Mouse (Mus musculus) layer of hippocampus, adult 11-12 months (tissue): ENCODE measurements around the gene Tmem88b.
A peak's percentile ranks its signal among the peaks of the same experiment; 100 is the strongest.
"Not testable (repeated sequence)": the region's sequence is repeated elsewhere in the genome, so short reads cannot be mapped to it uniquely, and the experiment has no call there.

Experiments used
- DNase-seq: peaks from one replicate; pipeline ENCODE4 v3.0.0; 2022; ENCODE audit warnings: low spot score

Gene Tmem88b

GRCm38 (mm10) chr4:155760613-155761355, 24.9 kb downstream of the Tmem88b start, which contains the start of gene Atad3a:
Gene Atad3a (minus strand): TSS chr4:155761093.
- peak; percentile 96 for DNase-seq

- no peak for DNase-seq
Observed at GRCm38 (mm10) chr4:155759862-155760612, 25.6 kb downstream of the Tmem88b start.

GRCm38 (mm10) chr4:155757011-155757410, 28.7 kb downstream of the Tmem88b start:
- DNase-seq = no peak

- DNase-seq = no peak
Observed at GRCm38 (mm10) chr4:155746575-155747490, 38.8 kb downstream of the Tmem88b start.

- no peak for DNase-seq
Observed at GRCm38 (mm10) chr4:155746036-155746548, 39.6 kb downstream of the Tmem88b start.

- DNase-seq = no peak
Observed at GRCm38 (mm10) chr4:155745136-155745535, 40.5 kb downstream of the Tmem88b start.

GRCm38 (mm10) chr4:155744474-155744873, 41.2 kb downstream of the Tmem88b start:
- no peak for DNase-seq

- no peak for DNase-seq
Observed at GRCm38 (mm10) chr4:155742684-155743083, 43.0 kb downstream of the Tmem88b start.

- not testable (repeated sequence) for DNase-seq
Observed at GRCm38 (mm10) chr4:155740681-155741080, 45.0 kb downstream of the Tmem88b start.

- DNase-seq = no peak
Observed at GRCm38 (mm10) chr4:155739741-155740636, 45.7 kb downstream of the Tmem88b start.

GRCm38 (mm10) chr4:155739152-155739551, 46.5 kb downstream of the Tmem88b start:
- DNase-seq = no peak

GRCm38 (mm10) chr4:155738262-155738661, 47.4 kb downstream of the Tmem88b start:
- DNase-seq = no peak

- DNase-seq = no peak
Observed at GRCm38 (mm10) chr4:155736421-155736820, 49.3 kb downstream of the Tmem88b start.

GRCm38 (mm10) chr4:155735788-155736187, 49.9 kb downstream of the Tmem88b start:
- DNase-seq = no peak

GRCm38 (mm10) chr4:155734951-155735702, 50.5 kb downstream of the Tmem88b start:
- no peak for DNase-seq

GRCm38 (mm10) chr4:155734350-155734941, 51.2 kb downstream of the Tmem88b start, which contains the start of gene Tmem240:
Gene Tmem240 (plus strand): TSS chr4:155734800.
- DNase-seq = peak; percentile 91

GRCm38 (mm10) chr4:155733267-155733666, 52.4 kb downstream of the Tmem88b start:
- no peak for DNase-seq
